Mouse (Mus musculus): Measurements from ENCODE around the gene Mcat.
"Not testable (repeated sequence)": the region's sequence is repeated elsewhere in the genome, so short reads cannot be mapped to it uniquely, and the experiment has no call there.

Mcat gene

DNA sequence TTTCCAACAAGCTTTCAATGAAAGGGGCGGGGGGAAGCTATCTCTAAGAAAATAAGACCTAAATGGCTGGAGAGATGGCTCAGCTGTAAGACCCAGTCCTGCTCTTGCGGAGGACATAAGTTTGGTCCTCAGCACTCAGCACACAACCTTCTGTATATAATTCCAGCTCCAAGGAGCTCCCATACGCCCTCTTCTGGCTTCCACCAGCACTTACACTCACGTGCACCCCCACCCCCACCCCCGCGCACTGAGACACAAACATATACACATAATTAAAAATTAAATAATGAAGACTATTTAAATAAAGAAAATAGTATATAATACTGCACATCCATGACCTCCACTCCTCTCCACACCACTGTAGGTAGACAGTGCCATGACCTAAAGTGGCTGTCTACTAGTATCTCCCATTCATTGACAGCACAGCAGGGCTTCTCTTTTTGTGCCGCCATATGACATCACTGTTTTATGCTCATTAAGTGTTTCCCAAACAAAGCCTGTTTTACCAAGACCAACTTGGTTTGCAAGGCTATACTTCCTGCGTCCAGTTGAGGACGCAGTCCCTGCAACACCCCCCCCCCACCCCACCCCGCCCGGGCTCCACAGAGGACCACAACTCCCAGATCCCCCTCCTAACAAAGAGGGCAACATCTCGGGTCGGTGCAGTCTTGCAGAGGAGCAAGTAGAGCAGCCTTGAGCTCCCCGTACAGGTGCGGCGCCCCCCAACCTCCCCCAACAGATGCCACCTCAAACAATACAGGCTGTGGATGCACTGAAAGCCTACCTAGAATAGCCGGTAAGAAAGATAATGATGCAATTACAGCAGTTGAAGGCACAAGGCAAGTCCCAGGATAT lies 53.4 kb downstream of the Mcat start:
- no peak for DNase-seq (ENCODE audit: low spot score)

DNA sequence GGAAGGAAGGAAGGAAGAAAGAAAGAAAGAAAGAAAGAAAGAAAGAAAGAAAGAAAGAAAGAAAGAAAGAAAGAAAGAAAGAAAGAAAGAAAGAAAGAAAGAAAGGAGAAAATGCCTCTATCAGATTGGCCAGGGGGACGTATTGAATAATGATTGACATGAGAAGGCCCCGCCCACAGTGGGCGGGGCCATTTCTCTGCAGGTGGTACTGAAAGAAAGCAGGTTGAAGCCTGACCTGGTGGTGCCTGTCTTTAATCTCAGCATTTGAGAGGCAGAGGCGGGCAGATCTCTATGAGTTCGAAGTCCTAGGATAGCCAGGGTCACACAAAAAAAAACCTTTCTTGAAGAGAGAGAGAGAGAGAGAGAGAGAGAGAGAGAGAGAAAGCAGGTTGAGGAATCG lies 62.1 kb downstream of the Mcat start:
- not testable (repeated sequence) for DNase-seq (ENCODE audit: low spot score)

DNA sequence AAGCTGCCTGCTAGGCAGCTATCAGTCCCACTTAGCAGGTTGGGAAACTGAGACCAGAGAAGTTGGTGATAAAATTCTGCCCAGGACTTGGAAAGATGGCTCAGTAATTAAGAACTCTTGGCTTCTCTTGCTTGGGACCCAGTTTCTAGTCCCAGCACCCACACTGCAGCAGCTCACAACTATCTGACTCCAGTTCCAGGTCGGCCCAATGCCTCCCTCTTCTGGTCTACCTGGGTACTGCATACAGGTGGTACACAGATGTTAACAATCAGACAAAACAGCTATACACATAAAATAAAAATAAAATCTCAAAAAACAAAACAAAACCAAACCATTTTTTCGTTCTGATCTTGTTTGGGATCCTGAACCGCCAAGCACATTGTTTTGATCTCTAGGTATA lies 63.2 kb downstream of the Mcat start:
- DNase-seq (ENCODE audit: low spot score): peak; percentile 38

DNA sequence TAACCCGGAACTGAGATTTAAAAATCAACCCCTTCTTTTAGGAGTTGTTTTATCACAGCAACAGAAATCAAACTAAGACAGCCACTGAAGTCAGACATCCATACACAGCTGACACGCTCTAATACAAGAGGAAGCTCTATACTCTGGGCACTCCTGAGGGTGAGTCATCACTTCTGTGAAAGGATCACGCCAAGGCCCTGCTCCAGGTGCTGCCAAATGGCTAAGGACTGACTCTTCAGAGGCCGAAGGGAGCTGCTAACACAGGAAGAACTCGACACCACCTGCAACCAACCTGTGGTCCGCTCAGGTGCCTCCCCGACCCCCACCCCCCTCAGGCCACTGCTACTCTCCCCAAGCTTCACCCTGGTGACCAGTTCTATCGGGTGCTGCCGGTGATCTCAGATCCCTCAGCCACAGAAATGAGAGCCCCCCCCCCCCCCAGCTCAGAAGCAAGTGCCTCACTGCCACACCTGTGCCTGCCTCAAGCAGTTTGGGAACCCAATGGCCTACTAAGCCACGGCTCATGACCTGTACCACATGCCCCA lies 64.3 kb downstream of the Mcat start:
- no peak for DNase-seq (ENCODE audit: low spot score)

DNA sequence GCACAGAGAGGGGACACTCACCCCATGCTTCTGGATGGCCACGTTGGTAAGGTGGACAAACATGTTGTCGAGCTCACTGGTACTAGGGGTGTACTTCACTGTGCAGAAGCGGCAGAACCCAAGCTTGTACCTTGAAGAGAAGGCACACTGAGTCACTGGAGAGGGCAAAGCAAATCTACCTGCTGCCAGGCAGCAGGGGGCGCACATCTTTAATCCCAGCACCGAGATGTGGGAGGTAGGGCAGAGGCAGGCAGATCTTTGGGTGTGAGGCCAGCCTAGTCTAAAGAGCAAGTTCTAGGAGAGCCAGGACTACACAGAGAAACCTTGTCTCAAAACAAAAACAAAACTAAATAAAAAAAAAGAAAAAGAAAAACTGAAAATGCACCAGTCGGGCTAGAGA lies 66.3 kb downstream of the Mcat start:
- DNase-seq (ENCODE audit: low spot score): no peak

All from urinary bladder, postnatal 14 days (tissue).